Comparison of ENCODE assay signal across 16 mouse cellular contexts in genomic region chr7:124171992-124172391, GRCm38 (mm10).
A peak's percentile ranks its signal among the peaks of the same experiment; 100 is the strongest.
DNase-seq lines count a peak whose midpoint lies in the region; ATAC-seq and TF ChIP-seq lines count a peak whose summit lies in the region.
"Had no signal": no experiment of that assay in that cellular context is flagged by ENCODE, and none has a peak within 500 bp of the region (broad histone marks: within the 10 kb centered on the region; RNA-seq: fewer than 3 reads in every experiment).

No protein-coding gene starts in this region.

- H3K9me3 ChIP-seq in forebrain, embryonic 14.5 days (replicated peaks; ENCODE audit: control insufficient read depth, low read length): no peaks in the 10 kb centered on the region
- no peaks in the 10 kb centered on the region; the same call in 1 of the 2 replicates for H3K9me3 ChIP-seq in forebrain, embryonic 11.5 days (ENCODE audit: control insufficient read depth, low read length)
- H3K9me3 ChIP-seq in hindbrain, embryonic 10.5 days: no peaks in the 10 kb centered on the region
- H3K9me3 ChIP-seq: embryonic facial prominence, embryonic 15.5 days; forebrain, embryonic 12.5 days; limb, embryonic 15.5 days; lung, embryonic 15.5 days had no signal

- no peak overlapping the region for H3K4me3 ChIP-seq in forebrain, embryonic 14.5 days (ENCODE audit: low read depth, low read length)
- no peak overlapping the region for H3K4me3 ChIP-seq in forebrain, embryonic 11.5 days (ENCODE audit: low read depth, low read length)
- no peak overlapping the region for H3K4me3 ChIP-seq in left cerebral cortex, adult 2 months
- H3K4me3 ChIP-seq in hindbrain, embryonic 10.5 days: no peak overlapping the region
- H3K4me3 ChIP-seq: embryonic facial prominence, embryonic 15.5 days; forebrain, embryonic 12.5 days; limb, embryonic 15.5 days; lung, embryonic 15.5 days had no signal

- H3K27ac ChIP-seq in forebrain, embryonic 14.5 days (ENCODE audit: low read depth, low read length): no peak overlapping the region
- no peak overlapping the region for H3K27ac ChIP-seq in forebrain, embryonic 11.5 days (ENCODE audit: low read depth, low read length)
- no peak overlapping the region for H3K27ac ChIP-seq in left cerebral cortex, adult 2 months
- no peak overlapping the region for H3K27ac ChIP-seq in hindbrain, embryonic 10.5 days
- H3K27ac ChIP-seq: embryonic facial prominence, embryonic 15.5 days; forebrain, embryonic 12.5 days; limb, embryonic 15.5 days; lung, embryonic 15.5 days had no signal

- no peaks in the 10 kb centered on the region for H3K27me3 ChIP-seq in forebrain, embryonic 14.5 days (replicated peaks; ENCODE audit: control insufficient read depth, insufficient read depth, low read length)
- H3K27me3 ChIP-seq in forebrain, embryonic 11.5 days (ENCODE audit: control insufficient read depth, insufficient read depth, low read length): no peaks in the 10 kb centered on the region
- no peaks in the 10 kb centered on the region for H3K27me3 ChIP-seq in hindbrain, embryonic 10.5 days (ENCODE audit: insufficient read depth, poor library complexity, severe bottlenecking)
- H3K27me3 ChIP-seq: embryonic facial prominence, embryonic 15.5 days; forebrain, embryonic 12.5 days; limb, embryonic 15.5 days; lung, embryonic 15.5 days; Patski had no signal

- peak; percentile 29 for DNase-seq in forebrain, embryonic 14.5 days (ENCODE audit: low spot score)
- no peak for DNase-seq in forebrain, embryonic 11.5 days (ENCODE audit: low spot score)
- peak; percentile 11 for DNase-seq in left cerebral cortex, adult 11 months (ENCODE audit: low spot score)
- no peak for DNase-seq in left cerebral cortex, adult 2 months (ENCODE audit: extremely low spot score in 1 of 2, low spot score in 2 of 2)
- peak; percentile 32 for DNase-seq in kidney, adult 9 months
- peak; percentile 15 to 31 for DNase-seq in left cerebral cortex, adult 9 months (ENCODE audit: low spot score in 2 of 2)
- no peak for DNase-seq in hindbrain, embryonic 10.5 days (ENCODE audit: low spot score)
- no peak for DNase-seq in ovary, postnatal 14 days (ENCODE audit: low spot score)
- DNase-seq: gastrocnemius, postnatal 10 days; midbrain, embryonic 14.5 days had no signal

- no peaks in the 10 kb centered on the region for H3K36me3 ChIP-seq in forebrain, embryonic 14.5 days (ENCODE audit: control insufficient read depth, insufficient read depth, low read length)
- no peaks in the 10 kb centered on the region for H3K36me3 ChIP-seq in forebrain, embryonic 11.5 days (ENCODE audit: control insufficient read depth, insufficient read depth, low read length)
- H3K36me3 ChIP-seq in hindbrain, embryonic 10.5 days: no peaks in the 10 kb centered on the region
- H3K36me3 ChIP-seq: embryonic facial prominence, embryonic 15.5 days; forebrain, embryonic 12.5 days; limb, embryonic 15.5 days; lung, embryonic 15.5 days had no signal

- no peaks in the 10 kb centered on the region for H3K4me1 ChIP-seq in forebrain, embryonic 14.5 days (ENCODE audit: control insufficient read depth, insufficient read depth, low read length)
- no peaks in the 10 kb centered on the region for H3K4me1 ChIP-seq in forebrain, embryonic 11.5 days (replicated peaks; ENCODE audit: control insufficient read depth, insufficient read depth, low read length)
- no peaks in the 10 kb centered on the region for H3K4me1 ChIP-seq in hindbrain, embryonic 10.5 days (replicated peaks)
- H3K4me1 ChIP-seq: embryonic facial prominence, embryonic 15.5 days; forebrain, embryonic 12.5 days; limb, embryonic 15.5 days; lung, embryonic 15.5 days had no signal

- H3K9ac ChIP-seq in forebrain, embryonic 14.5 days (ENCODE audit: low read length): no peak overlapping the region
- no peak overlapping the region for H3K9ac ChIP-seq in forebrain, embryonic 11.5 days (ENCODE audit: low read length)
- H3K9ac ChIP-seq: embryonic facial prominence, embryonic 15.5 days; forebrain, embryonic 12.5 days; limb, embryonic 15.5 days; lung, embryonic 15.5 days had no signal

- no peak for TF ChIP-seq CTCF in left cerebral cortex, adult 2 months (IDR thresholded peaks at IDR 0.05)

- no peak overlapping the region for H3K4me2 ChIP-seq in forebrain, embryonic 14.5 days (ENCODE audit: low read length)
- H3K4me2 ChIP-seq in forebrain, embryonic 11.5 days (ENCODE audit: low read depth, low read length, severe bottlenecking): no peak overlapping the region
- H3K4me2 ChIP-seq: embryonic facial prominence, embryonic 15.5 days; forebrain, embryonic 12.5 days; limb, embryonic 15.5 days; lung, embryonic 15.5 days had no signal

- intact Hi-C loops in left cerebral cortex, adult 2 months (cut with DNase I): no loop called here

- ATAC-seq in forebrain, embryonic 14.5 days: no peak
- no peak for ATAC-seq in forebrain, embryonic 11.5 days (replicated peaks; ENCODE audit: low FRiP score)
- ATAC-seq: inflammation-experienced regulatory T-cells, adult 6 months; Patski had no signal

Comparison
In these comparisons a context has a peak if more than half of its experiments do, and no peak if none do; other contexts are left out.
1. DNase-seq: peak in forebrain, embryonic 14.5 days (single experiment), left cerebral cortex, adult 11 months (single experiment), kidney, adult 9 months (single experiment) and left cerebral cortex, adult 9 months (2 of 2); none in forebrain, embryonic 11.5 days (single experiment), left cerebral cortex, adult 2 months (0 of 2), hindbrain, embryonic 10.5 days (single experiment) and ovary, postnatal 14 days (single experiment).